Mouse (Mus musculus) E14TG2a.4 (cell line): ENCODE data around the gene Hmg20a.

Experiments
- H3K27me3 ChIP-seq: 2 replicates; pipeline ENCODE4 v1.6.1; 2014; ENCODE audit warnings: low read length, control low read depth; ENCODE audit not compliant: insufficient read depth
- H3K36me3 ChIP-seq: 2 replicates; pipeline ENCODE4 v1.6.1; 2014; ENCODE audit warnings: low read length, control low read depth; ENCODE audit not compliant: insufficient read depth
- H3K4me1 ChIP-seq: replicated peaks from 2 replicates; pipeline ENCODE4 v1.6.1; 2014; ENCODE audit warnings: low read depth, low read length, control low read depth
- H3K4me3 ChIP-seq: replicated peaks from 2 replicates; pipeline ENCODE4 v1.5.1; 2014; ENCODE audit warnings: mild to moderate bottlenecking, low read length
- H3K9me3 ChIP-seq: 2 replicates; pipeline ENCODE4 v1.6.1; 2014; ENCODE audit warnings: low read length, control low read depth
- CTCF ChIP-seq: conservative IDR thresholded peaks from 2 replicates; pipeline ENCODE4 v1.5.1; 2014; ENCODE audit warnings: low read length
- NANOG ChIP-seq: IDR thresholded peaks from 2 replicates; pipeline ENCODE4 v1.6.1; 2014; ENCODE audit warnings: borderline replicate concordance, low read length, mixed read lengths
- POU5F1 ChIP-seq: IDR thresholded peaks from 2 replicates; pipeline ENCODE4 v1.6.1; 2014; ENCODE audit warnings: low read length, borderline replicate concordance

Gene Hmg20a

GRCm38 (mm10) chr9:56470291-56470690 is 51.9 kb downstream of the Hmg20a start:
- Histone ChIP-seq H3K27me3 (no peaks in the 10 kb centered on the region), H3K9me3 (no peaks in the 10 kb centered on the region), H3K36me3 (peaks cover 43% of the 10 kb centered on the region), H3K4me1 (peaks cover 20% of the 10 kb centered on the region), H3K4me3 (no peak overlapping the region)
- TF ChIP-seq POU5F1, result no peak
- no peak for TF ChIP-seq NANOG
- TF ChIP-seq CTCF, result no peak

GRCm38 (mm10) chr9:56478975-56479647 is 60.7 kb downstream of the Hmg20a start:
- no peak overlapping the region for H3K4me3 ChIP-seq
- no peaks in the 10 kb centered on the region for H3K27me3 ChIP-seq
- TF ChIP-seq CTCF (no peak), POU5F1 (no peak), NANOG (no peak)

GRCm38 (mm10) chr9:56482623-56483022 is 64.2 kb downstream of the Hmg20a start:
- TF ChIP-seq CTCF, result no peak
- TF ChIP-seq NANOG, result no peak
- no peak for TF ChIP-seq POU5F1
- Histone ChIP-seq H3K27me3 (no peaks in the 10 kb centered on the region), H3K36me3 (peaks cover 19% of the 10 kb centered on the region), H3K4me1 (no peaks in the 10 kb centered on the region), H3K4me3 (no peak overlapping the region), H3K9me3 (no peaks in the 10 kb centered on the region)

More at GRCm38 (mm10) chr9:56478975-56479647, 60.7 kb downstream of the Hmg20a start:
- H3K4me1 ChIP-seq, result no peaks in the 10 kb centered on the region
- no peaks in the 10 kb centered on the region for H3K9me3 ChIP-seq
- peaks cover 39% of the 10 kb centered on the region for H3K36me3 ChIP-seq

- Histone ChIP-seq H3K36me3 (peaks cover 34% of the 10 kb centered on the region), H3K9me3 (no peaks in the 10 kb centered on the region), H3K4me3 (no peak overlapping the region), H3K4me1 (peaks cover 8% of the 10 kb centered on the region; the same call in 1 of the 2 replicates), H3K27me3 (no peaks in the 10 kb centered on the region)
- TF ChIP-seq NANOG, result no peak
- TF ChIP-seq POU5F1, result no peak
- TF ChIP-seq CTCF, result no peak
Measured at GRCm38 (mm10) chr9:56485423-56485822, 67.0 kb downstream of the Hmg20a start.

GRCm38 (mm10) chr9:56486158-56486557 is 67.7 kb downstream of the Hmg20a start:
- Histone ChIP-seq H3K9me3 (no peaks in the 10 kb centered on the region), H3K36me3 (peaks cover 39% of the 10 kb centered on the region), H3K27me3 (no peaks in the 10 kb centered on the region), H3K4me3 (no peak overlapping the region), H3K4me1 (peaks cover 8% of the 10 kb centered on the region; the same call in 1 of the 2 replicates)
- no peak for TF ChIP-seq NANOG
- TF ChIP-seq CTCF, result no peak
- TF ChIP-seq POU5F1, result no peak

GRCm38 (mm10) chr9:56487651-56488050 is 69.2 kb downstream of the Hmg20a start:
- no peaks in the 10 kb centered on the region for H3K27me3 ChIP-seq
- peaks cover 43% of the 10 kb centered on the region for H3K36me3 ChIP-seq
- peaks cover 8% of the 10 kb centered on the region; the same call in 1 of the 2 replicates for H3K4me1 ChIP-seq
- H3K4me3 ChIP-seq, result no peak overlapping the region
- TF ChIP-seq CTCF (no peak), NANOG (no peak), POU5F1 (no peak)
- H3K9me3 ChIP-seq, result no peaks in the 10 kb centered on the region

GRCm38 (mm10) chr9:56492391-56492790 is 74.0 kb downstream of the Hmg20a start:
- no peak for TF ChIP-seq CTCF
- TF ChIP-seq POU5F1, result no peak
- no peak for TF ChIP-seq NANOG
- Histone ChIP-seq H3K4me3 (no peak overlapping the region), H3K36me3 (peaks cover 68% of the 10 kb centered on the region)

GRCm38 (mm10) chr9:56492916-56493315 is 74.5 kb downstream of the Hmg20a start:
- Histone ChIP-seq H3K36me3 (peaks cover 68% of the 10 kb centered on the region), H3K4me3 (no peak overlapping the region), H3K4me1 (peaks cover 37% of the 10 kb centered on the region), H3K9me3 (no peaks in the 10 kb centered on the region), H3K27me3 (no peaks in the 10 kb centered on the region)
- no peak for TF ChIP-seq NANOG
- no peak for TF ChIP-seq CTCF
- TF ChIP-seq POU5F1, result no peak

More at GRCm38 (mm10) chr9:56492391-56492790, 74.0 kb downstream of the Hmg20a start:
- peaks cover 32% of the 10 kb centered on the region for H3K4me1 ChIP-seq
- no peaks in the 10 kb centered on the region for H3K9me3 ChIP-seq
- H3K27me3 ChIP-seq, result no peaks in the 10 kb centered on the region

- no peaks in the 10 kb centered on the region for H3K9me3 ChIP-seq
- H3K36me3 ChIP-seq, result peaks cover 49% of the 10 kb centered on the region
- H3K27me3 ChIP-seq, result no peaks in the 10 kb centered on the region
- H3K4me3 ChIP-seq, result no peak overlapping the region
- no peak for TF ChIP-seq CTCF
- H3K4me1 ChIP-seq, result peaks cover 50% of the 10 kb centered on the region
Measured at GRCm38 (mm10) chr9:56495088-56495487, 76.7 kb downstream of the Hmg20a start.
